Mouse (Mus musculus): Measurements from ENCODE around the gene Nucb2.

GRCm38 (mm10) chr7:116574551-116574950, 70.4 kb downstream of the Nucb2 start:
- TF ChIP-seq POLR2A (IDR thresholded peaks at IDR 0.05; ENCODE audit: borderline replicate concordance, low read depth, low read length) (no peak), CTCF (IDR thresholded peaks at IDR 0.05; ENCODE audit: low read depth, low read length) (no peak)

Data from bone marrow macrophage, adult 2 months (primary cell).